Mouse (Mus musculus): Measurements from ENCODE around the gene Ssr3. TPM values are rescaled to one million over a fixed set of nuclear protein-coding genes. Genes with fewer than 3 reads are reported as not detected.

Ssr3 gene
- total and polyA plus RNA-seq, 3 experiments: 18.6 to 345 (median 235) TPM

GRCm38 (mm10) chr3:65419706-65420105 lies 27.3 kb upstream of the Ssr3 start:
- Histone ChIP-seq H3K4me3 (ENCODE audit: low read depth, low read length) (no peak overlapping the region), H3K9me3 (replicated peaks) (no peaks in the 10 kb centered on the region), H3K27me3 (ENCODE audit: insufficient read depth, low read length) (no peaks in the 10 kb centered on the region), H3K4me1 (ENCODE audit: insufficient read depth, low read depth, low read length) (no peaks in the 10 kb centered on the region), H3K36me3 (replicated peaks) (no peaks in the 10 kb centered on the region)
- TF ChIP-seq GATA2 (IDR thresholded peaks at IDR 0.05; ENCODE audit: borderline replicate concordance, low read depth, low read length) (no peak), POLR2AphosphoS5 (IDR thresholded peaks at IDR 0.05; ENCODE audit: insufficient replicate concordance, low read depth, low read length) (no peak), GATA1 (IDR thresholded peaks at IDR 0.05; ENCODE audit: borderline replicate concordance, low read length) (no peak), TAL1 (conservative IDR thresholded peaks at IDR 0.05; ENCODE audit: low read depth, low read length) (no peak), CTCF (IDR thresholded peaks at IDR 0.05; ENCODE audit: low read depth, low read length) (no peak)
- DNase-seq (ENCODE audit: low spot score): no peak
- ATAC-seq (ENCODE audit: extremely low read depth, insufficient number of reproducible peaks, low FRiP score, poor library complexity, severe bottlenecking): no peak

GRCm38 (mm10) chr3:65417913-65418594 lies 25.6 kb upstream of the Ssr3 start:
- Histone ChIP-seq H3K27me3 (ENCODE audit: insufficient read depth, low read length) (no peaks in the 10 kb centered on the region), H3K4me1 (ENCODE audit: insufficient read depth, low read depth, low read length) (no peaks in the 10 kb centered on the region), H3K9me3 (replicated peaks) (no peaks in the 10 kb centered on the region), H3K4me3 (ENCODE audit: low read depth, low read length) (no peak overlapping the region), H3K36me3 (replicated peaks) (no peaks in the 10 kb centered on the region)
- ATAC-seq (ENCODE audit: extremely low read depth, insufficient number of reproducible peaks, low FRiP score, poor library complexity, severe bottlenecking): no peak
- TF ChIP-seq GATA1 (IDR thresholded peaks at IDR 0.05; ENCODE audit: borderline replicate concordance, low read length) (no peak), POLR2AphosphoS5 (IDR thresholded peaks at IDR 0.05; ENCODE audit: insufficient replicate concordance, low read depth, low read length) (no peak), GATA2 (IDR thresholded peaks at IDR 0.05; ENCODE audit: borderline replicate concordance, low read depth, low read length) (no peak), TAL1 (conservative IDR thresholded peaks at IDR 0.05; ENCODE audit: low read depth, low read length) (no peak)
- no peak for DNase-seq (ENCODE audit: low spot score)

- Histone ChIP-seq H3K27me3 (ENCODE audit: insufficient read depth, low read length) (peaks cover 2% of the 10 kb centered on the region; the same call in 1 of the 2 replicates), H3K9me3 (replicated peaks) (no peaks in the 10 kb centered on the region), H3K4me1 (ENCODE audit: insufficient read depth, low read depth, low read length) (no peaks in the 10 kb centered on the region), H3K36me3 (replicated peaks) (no peaks in the 10 kb centered on the region), H3K4me3 (ENCODE audit: low read depth, low read length) (no peak overlapping the region)
- ATAC-seq (ENCODE audit: extremely low read depth, insufficient number of reproducible peaks, low FRiP score, poor library complexity, severe bottlenecking) (no peak), DNase-seq (ENCODE audit: low spot score) (no peak)
- TF ChIP-seq TAL1 (conservative IDR thresholded peaks at IDR 0.05; ENCODE audit: low read depth, low read length): no peak
- TF ChIP-seq POLR2AphosphoS5 (IDR thresholded peaks at IDR 0.05; ENCODE audit: insufficient replicate concordance, low read depth, low read length): no peak
- no peak for TF ChIP-seq GATA1 (IDR thresholded peaks at IDR 0.05; ENCODE audit: borderline replicate concordance, low read length)
- TF ChIP-seq GATA2 (IDR thresholded peaks at IDR 0.05; ENCODE audit: borderline replicate concordance, low read depth, low read length): no peak
- no peak for TF ChIP-seq CTCF (IDR thresholded peaks at IDR 0.05; ENCODE audit: low read depth, low read length)
Measured at GRCm38 (mm10) chr3:65416571-65416970, 24.1 kb upstream of the Ssr3 start.

- Histone ChIP-seq H3K4me1 (ENCODE audit: insufficient read depth, low read depth, low read length) (no peaks in the 10 kb centered on the region), H3K36me3 (replicated peaks) (no peaks in the 10 kb centered on the region), H3K9me3 (replicated peaks) (no peaks in the 10 kb centered on the region), H3K27me3 (ENCODE audit: insufficient read depth, low read length) (peaks cover 21% of the 10 kb centered on the region), H3K4me3 (ENCODE audit: low read depth, low read length) (no peak overlapping the region)
- TF ChIP-seq GATA1 (IDR thresholded peaks at IDR 0.05; ENCODE audit: borderline replicate concordance, low read length) (no peak), TAL1 (conservative IDR thresholded peaks at IDR 0.05; ENCODE audit: low read depth, low read length) (no peak), GATA2 (IDR thresholded peaks at IDR 0.05; ENCODE audit: borderline replicate concordance, low read depth, low read length) (no peak), CTCF (IDR thresholded peaks at IDR 0.05; ENCODE audit: low read depth, low read length) (no peak), POLR2AphosphoS5 (IDR thresholded peaks at IDR 0.05; ENCODE audit: insufficient replicate concordance, low read depth, low read length) (no peak)
- no peak for ATAC-seq (ENCODE audit: extremely low read depth, insufficient number of reproducible peaks, low FRiP score, poor library complexity, severe bottlenecking)
- DNase-seq (ENCODE audit: low spot score): no peak
Measured at GRCm38 (mm10) chr3:65407891-65408290, 15.5 kb upstream of the Ssr3 start.

- Histone ChIP-seq H3K9me3 (replicated peaks) (no peaks in the 10 kb centered on the region), H3K27me3 (ENCODE audit: insufficient read depth, low read length) (peaks cover 21% of the 10 kb centered on the region), H3K4me3 (ENCODE audit: low read depth, low read length) (no peak overlapping the region), H3K4me1 (ENCODE audit: insufficient read depth, low read depth, low read length) (no peaks in the 10 kb centered on the region), H3K36me3 (replicated peaks) (no peaks in the 10 kb centered on the region)
- ATAC-seq (ENCODE audit: extremely low read depth, insufficient number of reproducible peaks, low FRiP score, poor library complexity, severe bottlenecking) (no peak), DNase-seq (ENCODE audit: low spot score) (no peak)
- TF ChIP-seq CTCF (IDR thresholded peaks at IDR 0.05; ENCODE audit: low read depth, low read length) (no peak), GATA2 (IDR thresholded peaks at IDR 0.05; ENCODE audit: borderline replicate concordance, low read depth, low read length) (no peak), POLR2AphosphoS5 (IDR thresholded peaks at IDR 0.05; ENCODE audit: insufficient replicate concordance, low read depth, low read length) (no peak), TAL1 (conservative IDR thresholded peaks at IDR 0.05; ENCODE audit: low read depth, low read length) (no peak), GATA1 (IDR thresholded peaks at IDR 0.05; ENCODE audit: borderline replicate concordance, low read length) (no peak)
Measured at GRCm38 (mm10) chr3:65405781-65406180, 13.4 kb upstream of the Ssr3 start.

GRCm38 (mm10) chr3:65397566-65397965 lies 5.1 kb upstream of the Ssr3 start:
- no peaks in the 10 kb centered on the region for H3K36me3 ChIP-seq (replicated peaks)
- H3K4me3 ChIP-seq (ENCODE audit: low read depth, low read length): no peak overlapping the region
- ATAC-seq (ENCODE audit: extremely low read depth, insufficient number of reproducible peaks, low FRiP score, poor library complexity, severe bottlenecking) (no peak), DNase-seq (ENCODE audit: low spot score) (no peak)
- TF ChIP-seq GATA1 (IDR thresholded peaks at IDR 0.05; ENCODE audit: borderline replicate concordance, low read length) (no peak), CTCF (IDR thresholded peaks at IDR 0.05; ENCODE audit: low read depth, low read length) (no peak), GATA2 (IDR thresholded peaks at IDR 0.05; ENCODE audit: borderline replicate concordance, low read depth, low read length) (no peak), TAL1 (conservative IDR thresholded peaks at IDR 0.05; ENCODE audit: low read depth, low read length) (no peak), POLR2AphosphoS5 (IDR thresholded peaks at IDR 0.05; ENCODE audit: insufficient replicate concordance, low read depth, low read length) (no peak)
- H3K27me3 ChIP-seq (ENCODE audit: insufficient read depth, low read length): peaks cover 10% of the 10 kb centered on the region; the same call in 1 of the 2 replicates
- H3K9me3 ChIP-seq (replicated peaks): no peaks in the 10 kb centered on the region
- H3K4me1 ChIP-seq (ENCODE audit: insufficient read depth, low read depth, low read length): no peaks in the 10 kb centered on the region; the same call in none of the 2 replicates
